Mouse (Mus musculus) layer of hippocampus, adult 8-10 months (tissue): ENCODE measurements at regions not wholly inside any gene's neighbourhood (a gene's known extent, or its start where the extent isn't known, plus 50 kb on each side); places are given as distances from the start of the nearest gene placed in this dataset.

Source experiments
- DNase-seq, 2 experiments: peaks; one replicate each; pipeline ENCODE4 v3.0.0; 2022; ENCODE audit warnings: low spot score in 2 of 2

DNA sequence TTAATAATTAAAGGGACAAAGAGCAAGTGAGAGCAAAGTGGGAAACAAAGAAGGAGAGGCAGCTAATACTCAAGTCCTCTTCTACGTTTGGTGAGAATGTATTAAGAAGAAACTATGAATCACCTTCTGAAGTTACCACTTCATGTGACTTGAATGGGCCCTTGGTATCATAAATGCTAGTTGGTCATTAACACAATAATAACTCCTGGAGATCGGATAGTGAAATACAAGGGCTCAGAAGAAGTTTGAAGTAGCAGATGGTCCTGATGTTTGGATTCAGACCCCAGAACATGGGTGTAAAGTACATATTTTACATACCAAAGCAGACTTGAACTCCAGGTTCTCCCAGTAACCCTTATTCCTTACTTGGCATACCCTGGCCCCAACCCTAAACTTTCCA, 535.4 kb upstream of the Cntnap5b start:
- DNase-seq: no peak

DNA sequence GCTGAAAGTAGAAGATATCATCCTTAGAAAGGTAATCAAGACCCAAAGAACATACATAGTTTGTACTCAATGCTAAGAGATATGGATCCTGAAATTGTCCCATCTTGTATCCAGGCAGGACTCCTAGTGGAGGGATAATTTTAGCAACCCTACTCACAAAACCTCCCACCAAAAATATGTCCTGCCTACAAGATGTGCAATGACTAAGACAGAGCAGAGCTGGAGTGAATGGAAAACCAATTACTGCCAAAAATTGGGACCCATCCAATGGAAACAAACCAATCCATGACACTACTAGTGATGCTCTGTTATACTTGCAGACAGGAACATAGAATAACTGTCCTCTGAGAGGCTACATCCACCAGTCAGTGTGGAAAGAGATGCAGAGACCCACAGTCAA, 487.0 kb upstream of the Cntnap5b start:
- DNase-seq: peak in 1 of 2 experiments; percentile 3

DNA sequence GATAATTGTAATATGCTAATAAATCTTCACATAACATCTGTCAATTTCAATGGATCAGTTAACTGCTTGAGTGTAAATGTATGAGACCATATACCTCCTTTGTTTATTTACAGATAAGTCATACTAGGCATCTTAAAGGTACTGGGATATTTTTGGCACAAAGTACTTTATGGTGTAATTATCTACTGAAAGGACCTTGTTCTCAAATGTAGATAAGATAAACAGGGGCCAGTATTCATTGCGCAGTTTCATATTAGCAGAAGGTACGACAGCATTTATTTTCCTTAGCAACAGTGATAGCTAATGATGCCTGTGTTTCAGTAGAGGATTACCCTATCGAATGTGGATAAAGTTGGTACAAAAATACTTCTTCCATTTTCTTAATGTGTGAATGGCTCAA, 484.7 kb upstream of the Cntnap5b start:
- no peak for DNase-seq

DNA sequence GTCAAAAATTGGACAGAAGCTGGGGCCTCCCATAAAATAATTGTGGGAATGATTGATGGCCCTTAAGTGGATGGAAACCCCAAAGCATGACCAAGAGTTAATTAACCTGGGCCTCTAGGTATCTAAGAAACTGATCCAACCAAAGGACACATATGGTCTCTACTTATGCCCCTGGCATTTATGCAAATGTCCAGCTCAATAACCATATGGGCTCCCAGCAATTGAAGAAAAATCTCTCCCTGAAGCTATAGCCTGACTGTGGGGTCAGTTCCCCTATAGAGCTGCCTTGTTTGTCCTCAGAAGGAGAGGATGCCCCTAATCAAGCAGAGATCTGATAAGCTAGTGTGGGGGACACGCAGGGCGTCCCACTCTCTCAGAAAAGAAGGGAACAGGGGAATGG, 473.4 kb upstream of the Cntnap5b start:
- no peak for DNase-seq

GRCm38 (mm10) chr1:99317043-99317709, 455.4 kb upstream of the Cntnap5b start:
- no peak for DNase-seq

DNA sequence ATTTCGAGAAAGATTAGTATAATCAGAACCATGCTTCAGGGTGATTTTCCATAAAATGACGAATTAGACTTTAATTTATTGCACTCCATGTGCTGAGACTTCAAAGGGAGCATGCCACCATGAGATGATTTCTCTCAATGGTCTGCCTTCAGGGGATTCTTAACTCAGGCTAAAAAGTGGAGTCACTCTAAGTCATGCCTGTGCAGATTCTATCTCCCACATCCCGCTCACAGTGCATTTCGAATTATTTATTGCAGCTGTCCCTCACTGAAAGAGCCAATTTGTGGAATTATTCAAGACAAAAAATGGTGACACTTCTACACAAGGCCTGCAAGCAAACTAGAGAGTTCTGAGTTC, 454.9 kb upstream of the Cntnap5b start:
- DNase-seq: no peak
